Mouse (Mus musculus) heart, postnatal 0 days (tissue): ENCODE results near the gene Ctss.

Experiments used
- CTCF ChIP-seq: IDR thresholded peaks from 2 replicates; pipeline ENCODE4 v1.5.1; 2016; ENCODE audit warnings: antibody characterized with exemption, control low read depth, low read depth
- EP300 ChIP-seq: IDR thresholded peaks from 2 replicates; pipeline ENCODE4 v1.6.1; 2016; ENCODE audit warnings: antibody characterized with exemption, low read depth

GRCm38 (mm10) chr3:95569585-95569984, 43.0 kb downstream of the Ctss start:
- TF ChIP-seq CTCF (no peak), EP300 (no peak)
